Mouse (Mus musculus): ENCODE measurements around the gene Hist2h3c2. TPM values are rescaled to one million over a fixed set of nuclear protein-coding genes. Genes with fewer than 3 reads are reported as not detected.
"Not testable (repeated sequence)": the region's sequence is repeated elsewhere in the genome, so short reads cannot be mapped to it uniquely, and the experiment has no call there.

Gene Hist2h3c2
- 17.3 and 35.2 TPM in 2 replicates for polyA plus RNA-seq (2012; rRNA removed)

DNA sequence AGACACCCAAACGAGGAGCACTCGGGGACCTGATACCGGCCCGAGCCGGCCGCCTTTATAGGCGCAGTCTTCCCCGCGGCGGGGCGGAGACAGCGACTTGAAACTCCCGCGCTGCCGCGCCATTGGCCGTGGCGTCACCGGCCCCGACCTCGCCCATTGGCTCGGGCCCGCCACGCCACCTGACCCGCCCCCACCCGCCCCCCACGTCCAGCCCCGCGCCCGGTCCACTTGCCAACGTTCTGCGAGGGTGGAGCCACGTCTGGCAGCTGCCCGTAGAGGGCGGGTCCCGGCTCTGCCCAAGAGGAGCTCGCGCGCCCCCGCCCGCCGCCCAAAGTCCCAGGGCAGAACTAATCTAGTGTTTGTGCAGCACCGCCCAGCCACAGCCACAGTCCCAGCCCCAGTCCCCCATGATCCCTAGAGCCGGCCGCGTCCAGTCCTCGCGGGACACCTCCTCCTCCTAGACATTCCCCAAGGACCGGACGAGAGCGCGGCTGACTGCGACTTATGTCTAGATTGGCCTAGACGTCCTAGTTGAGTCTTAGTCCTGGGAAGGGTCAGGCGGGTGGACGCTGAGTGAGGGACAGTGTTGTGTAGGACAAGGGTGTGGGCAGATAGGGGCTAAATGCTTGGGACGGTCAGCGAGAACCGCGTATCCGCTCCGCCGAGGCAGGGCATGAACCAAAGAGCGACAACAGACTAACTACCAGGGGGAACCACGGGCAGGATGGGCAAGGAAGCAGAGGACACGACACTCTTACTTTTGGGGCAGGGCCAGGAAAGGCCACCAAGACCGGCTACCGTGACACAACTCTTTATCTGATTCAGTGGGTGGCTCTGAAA is at the start of gene Hist2h3c2:
Gene Hist2h3c2, minus strand, starts transcription at position 174 of the 840 bp plus-strand sequence.
- H3K4me3 ChIP-seq (replicated peaks; ENCODE audit: extremely low read depth, low read depth, low read length): peak within 1 kb of the TSS; percentile 54
- peaks cover 14% of the 10 kb centered on the region for H3K4me1 ChIP-seq (ENCODE audit: control insufficient read depth, insufficient read depth, low read length)
- TF ChIP-seq POLR2A (IDR thresholded peaks at IDR 0.05; ENCODE audit: borderline replicate concordance, extremely low read depth, low read depth, low read length): peak; percentile 29; the same call in 1 of the 2 replicates
- DNase-seq: peak; percentile 57
- WGBS: under 1% methylated on average over 29 of the region's 68 CpGs

DNA sequence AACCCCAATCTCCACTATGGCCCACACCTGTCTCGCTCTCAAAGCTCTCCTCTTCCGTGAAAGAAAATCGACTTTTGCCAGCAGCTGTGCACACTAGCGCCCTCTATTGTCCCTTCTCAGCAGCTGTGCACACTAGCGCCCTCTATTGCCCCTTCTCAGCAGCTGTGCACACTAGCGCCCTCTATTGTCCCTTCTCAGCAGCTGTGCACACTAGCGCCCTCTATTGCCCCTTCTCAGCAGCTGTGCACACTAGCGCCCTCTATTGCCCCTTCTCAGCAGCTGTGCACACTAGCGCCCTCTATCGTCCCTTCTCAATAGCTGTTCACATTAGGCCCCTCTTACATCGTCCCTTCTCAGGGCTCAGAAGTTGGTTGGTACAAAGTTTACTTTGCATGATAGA is 48.4 kb upstream of the Hist2h3c2 start:
- not testable (repeated sequence) for DNase-seq; H3K4me1 ChIP-seq (ENCODE audit: control insufficient read depth, insufficient read depth, low read length); H3K4me3 ChIP-seq (replicated peaks; ENCODE audit: extremely low read depth, low read depth, low read length)
- TF ChIP-seq CTCF (IDR thresholded peaks at IDR 0.05; ENCODE audit: insufficient read depth, low read length): peak; percentile 61
- 89% methylated on average over 11 of the region's 11 CpGs for WGBS

DNA sequence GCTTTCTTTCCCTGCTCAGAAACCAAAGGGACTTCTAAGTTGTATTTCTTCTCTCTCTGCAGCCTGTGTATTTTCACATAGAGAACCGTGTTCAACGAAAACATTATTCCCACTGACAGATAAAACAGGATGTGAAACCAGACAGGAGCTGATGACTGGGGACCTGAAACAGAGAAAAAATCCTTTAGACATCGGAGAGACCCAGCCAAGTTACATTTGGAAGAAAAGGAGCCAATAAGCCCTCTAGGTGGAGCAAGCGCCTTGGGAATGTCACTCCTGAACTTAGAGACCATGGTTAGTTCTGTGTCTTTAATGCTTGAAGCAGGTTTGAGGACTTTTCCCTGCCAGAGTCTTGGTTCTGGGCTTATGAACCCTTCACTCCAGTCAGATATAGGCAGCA is 45.5 kb upstream of the Hist2h3c2 start:
- no peak for TF ChIP-seq CTCF (IDR thresholded peaks at IDR 0.05; ENCODE audit: insufficient read depth, low read length)
- no peak for TF ChIP-seq POLR2A (IDR thresholded peaks at IDR 0.05; ENCODE audit: borderline replicate concordance, extremely low read depth, low read depth, low read length)
- Histone ChIP-seq H3K4me1 (ENCODE audit: control insufficient read depth, insufficient read depth, low read length) (no peaks in the 10 kb centered on the region), H3K4me3 (replicated peaks; ENCODE audit: extremely low read depth, low read depth, low read length) (no peak overlapping the region)
- no peak for DNase-seq
- 11% methylated on average over 4 of the region's 4 CpGs for WGBS

- DNase-seq: no peak
- 60% methylated on average over 6 of the region's 6 CpGs for WGBS
- Histone ChIP-seq H3K4me3 (replicated peaks; ENCODE audit: extremely low read depth, low read depth, low read length) (no peak overlapping the region), H3K4me1 (ENCODE audit: control insufficient read depth, insufficient read depth, low read length) (peaks cover 4% of the 10 kb centered on the region; the same call in 1 of the 2 replicates)
- TF ChIP-seq POLR2A (IDR thresholded peaks at IDR 0.05; ENCODE audit: borderline replicate concordance, extremely low read depth, low read depth, low read length): no peak
- TF ChIP-seq CTCF (IDR thresholded peaks at IDR 0.05; ENCODE audit: insufficient read depth, low read length): no peak
Measured at GRCm38 (mm10) chr3:96280660-96281059, 41.7 kb upstream of the Hist2h3c2 start.

DNA sequence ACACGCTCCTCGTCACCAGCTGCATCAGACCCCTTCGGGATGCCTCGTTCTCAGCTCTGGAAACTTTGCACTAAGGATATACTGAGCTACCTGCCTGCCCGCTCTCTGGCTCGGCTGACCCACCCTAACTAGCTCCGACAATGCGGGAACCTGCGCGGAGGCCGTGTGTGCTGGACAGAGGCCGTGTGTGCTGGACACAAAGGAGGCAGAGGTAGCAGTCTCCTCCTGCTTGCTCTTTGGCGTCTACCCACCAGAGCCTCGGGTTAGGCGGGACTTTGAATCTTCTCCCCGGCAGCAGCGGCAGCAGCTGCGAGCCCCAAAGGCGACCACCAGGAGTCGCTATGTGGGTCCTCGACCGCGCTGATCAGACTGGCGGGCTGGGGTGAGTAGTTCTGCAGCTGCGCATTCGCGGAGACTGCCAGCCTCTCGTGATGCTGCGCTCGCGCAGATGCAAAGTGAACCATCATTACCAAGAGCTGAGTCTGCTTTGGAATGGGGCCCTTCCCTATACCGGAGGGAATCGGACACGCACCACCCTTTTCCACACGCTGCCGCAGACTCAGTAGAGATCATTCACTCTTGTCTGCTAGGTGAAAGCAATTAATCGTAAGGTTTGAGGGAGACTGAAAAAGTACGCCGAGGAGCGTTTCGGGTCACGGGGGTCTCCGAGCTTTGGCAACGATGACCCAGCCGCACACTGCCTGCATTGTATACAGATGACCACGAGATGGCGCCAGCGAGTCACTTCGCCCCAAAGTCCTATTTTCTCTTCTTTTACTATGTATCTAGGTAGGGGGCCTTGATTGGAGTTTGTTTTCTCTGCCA is 39.1 kb upstream of the Hist2h3c2 start:
- peak; percentile 90 for TF ChIP-seq CTCF (IDR thresholded peaks at IDR 0.05; ENCODE audit: insufficient read depth, low read length)
- peak; percentile 23; the same call in 1 of the 2 replicates for TF ChIP-seq POLR2A (IDR thresholded peaks at IDR 0.05; ENCODE audit: borderline replicate concordance, extremely low read depth, low read depth, low read length)
- H3K4me1 ChIP-seq (ENCODE audit: control insufficient read depth, insufficient read depth, low read length): peaks cover 4% of the 10 kb centered on the region; the same call in 1 of the 2 replicates
- peak; percentile 83 for DNase-seq
- WGBS: under 1% methylated on average over 49 of the region's 49 CpGs
- H3K4me3 ChIP-seq (replicated peaks; ENCODE audit: extremely low read depth, low read depth, low read length): peak overlapping the region; percentile 80

GRCm38 (mm10) chr3:96277428-96277799 is 38.5 kb upstream of the Hist2h3c2 start:
- DNase-seq: no peak
- TF ChIP-seq CTCF (IDR thresholded peaks at IDR 0.05; ENCODE audit: insufficient read depth, low read length) (no peak), POLR2A (IDR thresholded peaks at IDR 0.05; ENCODE audit: borderline replicate concordance, extremely low read depth, low read depth, low read length) (no peak)
- peak overlapping the region; percentile 36 for H3K4me3 ChIP-seq (replicated peaks; ENCODE audit: extremely low read depth, low read depth, low read length)
- H3K4me1 ChIP-seq (ENCODE audit: control insufficient read depth, insufficient read depth, low read length): peaks cover 4% of the 10 kb centered on the region; the same call in 1 of the 2 replicates
- WGBS: 17% methylated on average over 8 of the region's 8 CpGs

DNA sequence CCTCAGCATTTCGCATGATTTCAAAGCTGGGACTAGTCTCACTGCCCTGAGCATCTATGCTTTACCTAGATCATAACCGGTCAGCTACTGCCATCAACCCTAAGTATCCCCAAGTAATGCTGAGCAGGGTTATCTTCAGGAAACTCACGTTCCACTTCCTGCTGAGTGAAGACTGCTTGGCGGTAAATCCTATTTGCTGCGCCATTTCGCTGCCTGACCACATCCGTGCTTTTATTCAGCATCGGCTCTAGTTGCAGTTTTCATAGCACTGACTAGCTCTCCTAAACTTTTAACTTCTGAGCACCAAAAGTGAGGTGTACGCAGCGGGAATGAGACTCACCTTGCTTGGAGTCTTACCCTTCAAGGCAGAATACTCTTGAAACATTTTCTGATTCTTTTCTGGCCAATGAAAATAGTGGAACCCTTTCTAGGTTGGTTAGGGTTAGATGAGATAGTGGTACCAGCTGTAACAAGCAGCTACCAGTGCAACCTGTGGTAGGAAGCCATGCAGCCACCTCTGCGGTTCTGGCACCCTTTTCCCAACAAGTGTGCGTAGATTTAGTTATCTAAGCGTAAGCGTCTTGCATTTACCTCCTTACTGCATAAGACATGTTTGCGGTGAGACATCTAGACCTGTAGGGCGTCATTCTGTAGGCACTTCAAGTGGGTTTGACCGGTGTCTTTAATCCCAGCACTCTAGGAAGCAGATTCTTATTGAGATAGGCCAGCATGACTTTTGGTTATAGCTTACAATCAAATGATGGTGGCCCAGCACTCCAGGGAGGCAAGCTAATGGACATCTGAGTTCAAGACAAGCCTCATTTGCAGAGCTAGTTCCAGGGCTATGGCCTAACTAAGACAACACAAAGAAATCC is 34.9 kb upstream of the Hist2h3c2 start:
- Histone ChIP-seq H3K4me3 (replicated peaks; ENCODE audit: extremely low read depth, low read depth, low read length) (no peak overlapping the region), H3K4me1 (ENCODE audit: control insufficient read depth, insufficient read depth, low read length) (peaks cover 4% of the 10 kb centered on the region; the same call in 1 of the 2 replicates)
- WGBS: 83% methylated on average over 17 of the region's 17 CpGs
- no peak for TF ChIP-seq POLR2A (IDR thresholded peaks at IDR 0.05; ENCODE audit: borderline replicate concordance, extremely low read depth, low read depth, low read length)
- no peak for TF ChIP-seq CTCF (IDR thresholded peaks at IDR 0.05; ENCODE audit: insufficient read depth, low read length)
- DNase-seq: no peak

GRCm38 (mm10) chr3:96269511-96270474 is 30.9 kb upstream of the Hist2h3c2 start, which contains the start of gene Hist2h2bb:
Hist2h2bb (plus strand) TSS chr3:96269752.
- peak; percentile 85 for DNase-seq
- H3K4me1 ChIP-seq (ENCODE audit: control insufficient read depth, insufficient read depth, low read length): peaks cover 5% of the 10 kb centered on the region
- TF ChIP-seq CTCF (IDR thresholded peaks at IDR 0.05; ENCODE audit: insufficient read depth, low read length) (no peak), POLR2A (IDR thresholded peaks at IDR 0.05; ENCODE audit: borderline replicate concordance, extremely low read depth, low read depth, low read length) (peak; percentile 99)
- WGBS: under 1% methylated on average over 45 of the region's 45 CpGs
- peak within 1 kb of the TSS; percentile 84 for H3K4me3 ChIP-seq (replicated peaks; ENCODE audit: extremely low read depth, low read depth, low read length)

Data from lung, adult 2 months (tissue).